Mouse (Mus musculus) embryo, embryonic 11 days (tissue): ENCODE results near the gene Kifc1.
"Not testable (repeated sequence)": the region's sequence is repeated elsewhere in the genome, so short reads cannot be mapped to it uniquely, and the experiment has no call there.

Experiments
- DNase-seq: peaks from one replicate; pipeline ENCODE4 v3.0.0-alpha.2; 2015

Gene Kifc1

DNA sequence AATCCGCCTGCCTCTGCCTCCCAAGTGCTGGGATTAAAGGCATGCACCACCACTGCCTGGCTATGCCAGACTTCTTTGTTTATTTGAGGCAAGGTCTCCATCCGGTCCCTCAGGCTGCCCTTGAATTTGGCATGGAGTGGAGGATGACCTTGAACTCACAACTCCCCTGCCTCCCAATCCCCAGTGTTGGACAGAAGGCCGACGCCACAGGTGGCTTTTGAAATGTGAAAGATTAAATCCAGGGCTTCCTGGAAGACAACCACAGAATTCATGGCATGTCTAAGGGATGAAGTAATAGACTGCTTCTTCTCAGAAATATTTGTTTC, 10.5 kb upstream of the Kifc1 start:
- no peak for DNase-seq

DNA sequence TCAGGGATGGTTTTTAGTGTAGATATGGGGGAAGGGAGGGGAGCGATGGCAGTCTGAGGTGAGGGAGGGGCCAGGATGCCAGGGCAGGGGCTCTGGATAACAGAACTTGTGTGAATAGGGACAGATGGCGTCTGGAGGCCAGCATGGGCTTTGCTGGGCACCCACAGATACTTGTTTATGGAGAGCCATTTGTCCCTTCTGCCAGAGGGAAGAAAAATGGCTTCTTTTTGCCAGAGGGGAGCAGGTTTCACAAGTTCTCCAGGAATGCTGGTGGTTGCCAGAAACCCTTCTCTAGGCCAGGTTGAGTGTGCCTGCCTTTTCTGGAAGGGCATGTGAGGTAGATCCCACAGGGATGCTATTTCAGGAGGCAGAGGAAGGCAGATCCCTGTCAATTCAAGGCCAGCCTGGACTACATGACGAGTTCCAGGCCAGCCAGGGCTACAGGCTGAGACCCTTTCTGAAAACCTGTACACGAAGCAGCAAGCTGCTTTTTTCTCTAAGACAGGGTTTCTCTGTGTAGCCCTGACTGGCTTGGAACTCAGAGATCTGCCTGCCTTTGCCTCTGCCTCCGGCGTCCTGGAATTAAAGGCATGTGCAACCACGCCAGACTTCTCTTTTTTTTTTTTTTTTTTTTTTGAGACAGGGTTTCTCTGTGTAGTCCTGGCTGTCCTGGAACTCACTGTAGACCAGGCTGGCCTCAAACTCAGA, 10.0 kb upstream of the Kifc1 start:
- no peak for DNase-seq

DNA sequence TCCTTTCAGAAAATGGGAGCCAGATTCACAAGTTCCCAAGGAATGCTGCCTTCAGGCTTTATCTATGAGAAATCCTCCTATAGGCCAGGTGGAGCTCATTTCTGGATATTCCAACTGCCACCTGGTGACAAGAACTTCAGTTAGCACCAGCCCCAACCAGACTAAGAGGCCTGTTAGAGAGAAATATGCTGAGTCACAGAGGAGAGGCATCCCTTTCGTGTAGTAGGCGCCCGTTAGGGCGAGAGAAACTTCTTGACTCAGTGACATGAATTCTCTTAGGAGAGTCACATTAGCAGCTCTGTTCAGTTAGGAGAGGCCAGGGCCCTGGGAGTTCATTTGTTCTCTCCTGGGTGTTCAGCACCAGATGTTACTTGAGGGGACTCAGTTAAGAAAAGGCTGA, 9.2 kb upstream of the Kifc1 start:
- no peak for DNase-seq

DNA sequence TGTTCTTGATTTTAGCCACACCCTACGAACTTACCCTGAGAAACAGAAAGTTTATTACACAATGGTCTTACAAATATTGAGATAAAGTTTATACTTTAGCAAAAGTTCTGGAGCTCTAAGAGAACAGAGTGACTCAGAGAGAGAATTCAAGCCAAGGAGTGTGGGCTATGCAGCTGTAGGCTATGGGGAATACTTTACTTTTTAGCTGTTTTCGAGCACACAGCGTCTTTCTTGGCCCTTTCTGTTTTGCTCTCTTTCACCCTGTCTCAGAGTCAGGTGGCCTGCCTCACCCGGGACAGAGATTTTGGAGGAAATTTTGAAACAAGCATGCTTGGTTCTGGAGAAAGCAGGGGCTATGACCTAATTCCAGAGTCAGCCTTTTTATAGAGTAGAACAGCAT, 7.7 kb upstream of the Kifc1 start:
- not testable (repeated sequence) for DNase-seq

GRCm38 (mm10) chr17:33897114-33897794, 6.8 kb upstream of the Kifc1 start:
- DNase-seq: peak; percentile 80

DNA sequence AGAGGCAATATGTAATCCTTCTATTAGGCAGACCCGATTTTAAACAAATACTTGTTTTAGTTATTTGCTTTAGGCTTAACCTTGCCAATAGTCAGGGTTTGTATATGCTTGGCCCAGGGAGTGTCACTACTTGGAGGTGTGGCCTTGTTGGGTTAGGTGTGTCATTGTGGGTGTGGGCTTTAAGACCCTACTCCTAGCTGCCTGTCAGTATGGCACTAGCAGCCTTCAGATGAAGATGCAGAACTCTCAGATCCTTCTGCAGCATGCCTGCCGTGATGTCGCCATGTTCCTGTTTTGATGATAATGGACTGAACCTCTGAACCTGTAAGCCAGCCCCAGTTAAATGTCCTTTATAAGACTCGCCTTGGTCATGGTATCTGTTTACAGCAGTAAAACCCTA, 2.5 kb upstream of the Kifc1 start:
- not testable (repeated sequence) for DNase-seq

DNA sequence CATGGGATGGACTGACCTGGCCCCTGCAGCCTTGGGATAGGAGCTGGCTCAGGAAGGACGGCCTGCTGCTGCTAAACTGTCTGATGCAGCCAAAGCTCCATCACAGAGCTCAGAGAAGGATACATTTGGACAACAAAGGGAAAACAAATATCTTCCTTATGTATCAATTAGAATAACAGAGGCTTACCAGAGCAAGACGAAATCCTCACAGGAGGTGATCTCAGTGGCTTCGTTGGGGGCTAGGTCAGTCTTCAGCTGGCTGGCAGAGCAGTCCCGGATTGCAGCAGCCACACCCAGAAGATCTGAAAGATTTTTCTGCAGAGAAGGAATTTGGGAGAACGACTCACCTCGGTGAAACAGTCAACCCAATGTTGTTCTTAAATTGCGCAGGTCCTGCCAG, 2.0 kb upstream of the Kifc1 start:
- DNase-seq: no peak

- DNase-seq: not testable (repeated sequence)
Observed at GRCm38 (mm10) chr17:33891892-33892291, 1.4 kb upstream of the Kifc1 start.

GRCm38 (mm10) chr17:33891357-33891756, 896 bp upstream of the Kifc1 start:
- DNase-seq: no peak

DNA sequence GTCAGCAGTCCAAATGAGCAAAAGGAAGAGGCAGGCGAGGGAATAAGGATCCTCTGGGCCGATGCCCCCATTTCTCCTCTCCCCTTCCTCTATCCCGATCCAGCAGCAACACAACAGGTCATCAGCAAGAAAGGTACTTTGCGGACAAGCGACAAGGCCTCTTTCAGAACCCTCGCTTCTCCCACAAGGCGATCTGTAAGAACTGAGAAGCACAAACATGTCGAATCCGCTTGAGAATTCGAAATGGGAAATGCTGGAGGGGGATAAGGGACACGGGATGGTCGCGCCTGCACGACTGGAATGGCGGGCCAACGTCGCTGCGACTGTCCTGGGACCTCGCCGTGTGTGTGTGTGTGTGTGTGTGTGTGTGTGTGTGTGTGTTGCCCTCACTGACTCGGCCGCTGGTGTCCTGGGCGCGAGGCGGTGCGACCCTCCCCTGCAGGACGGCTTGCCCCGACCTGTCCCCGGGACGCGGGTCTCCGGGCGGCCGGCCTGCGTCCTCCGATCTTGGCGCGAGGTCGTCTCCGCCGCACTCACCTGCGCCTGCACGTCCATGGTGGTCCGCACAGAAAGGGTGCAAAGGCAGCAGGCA, 424 bp downstream of the Kifc1 start:
- not testable (repeated sequence) for DNase-seq

DNA sequence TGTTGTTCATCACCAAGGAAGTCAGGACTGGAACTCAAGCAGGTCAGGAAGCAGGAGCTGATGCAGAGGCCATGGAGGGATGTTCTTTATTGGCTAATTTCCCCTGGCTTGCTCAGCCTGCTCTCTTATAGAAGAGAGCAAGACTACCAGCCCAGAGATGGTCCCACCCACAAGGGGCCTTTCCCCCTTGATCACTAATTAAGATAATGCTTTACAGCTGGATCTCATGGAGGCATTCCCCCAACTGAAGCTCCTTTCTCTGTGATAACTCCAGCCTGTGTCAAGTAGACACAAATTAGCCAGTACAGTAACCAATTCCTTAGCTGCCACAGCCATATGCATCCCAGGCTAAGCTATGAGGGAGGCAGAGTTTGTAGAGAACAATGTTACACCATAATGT, 2.2 kb downstream of the Kifc1 start:
- DNase-seq: not testable (repeated sequence)

DNA sequence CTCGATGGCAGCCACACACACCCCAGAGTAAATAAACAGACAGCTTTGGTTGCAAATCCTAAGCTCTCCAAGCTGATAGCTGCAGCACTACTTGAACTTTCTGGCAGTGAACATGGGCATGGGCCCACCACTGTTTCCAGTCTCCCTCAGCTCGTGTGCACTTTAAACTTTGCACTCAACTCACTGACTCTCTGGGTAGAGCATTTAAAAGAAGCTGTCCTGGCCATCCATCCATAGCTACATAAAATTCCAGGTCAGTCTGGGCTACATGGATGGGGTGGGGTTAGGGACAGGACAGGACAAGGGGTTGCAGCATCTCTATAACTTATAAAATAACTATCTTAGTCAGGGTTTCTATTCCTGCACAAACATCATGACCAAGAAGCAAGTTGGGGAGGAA, 2.7 kb downstream of the Kifc1 start:
- not testable (repeated sequence) for DNase-seq

- DNase-seq: not testable (repeated sequence)
Observed at GRCm38 (mm10) chr17:33884320-33884719, 6.1 kb downstream of the Kifc1 start.

DNA sequence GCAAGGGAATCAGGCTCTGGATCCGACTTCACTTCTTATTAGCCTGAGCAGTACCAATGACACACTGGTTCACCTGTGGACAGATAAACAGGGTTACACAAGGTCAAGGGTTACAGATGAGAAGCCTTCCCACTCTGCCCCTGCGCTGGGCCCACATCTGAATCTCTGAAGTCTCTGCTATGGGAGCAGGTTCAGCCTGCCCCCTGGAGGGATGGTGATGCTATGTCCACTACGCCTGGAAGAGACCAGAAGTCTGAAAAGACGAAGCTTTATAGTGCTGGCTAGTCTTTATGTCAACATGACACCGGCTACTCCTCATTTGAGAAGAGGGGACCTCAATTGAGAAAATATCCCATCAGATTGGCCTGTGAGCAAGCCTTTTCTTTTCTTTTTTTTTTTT, 14.7 kb downstream of the Kifc1 start:
- DNase-seq: peak; percentile 20

DNA sequence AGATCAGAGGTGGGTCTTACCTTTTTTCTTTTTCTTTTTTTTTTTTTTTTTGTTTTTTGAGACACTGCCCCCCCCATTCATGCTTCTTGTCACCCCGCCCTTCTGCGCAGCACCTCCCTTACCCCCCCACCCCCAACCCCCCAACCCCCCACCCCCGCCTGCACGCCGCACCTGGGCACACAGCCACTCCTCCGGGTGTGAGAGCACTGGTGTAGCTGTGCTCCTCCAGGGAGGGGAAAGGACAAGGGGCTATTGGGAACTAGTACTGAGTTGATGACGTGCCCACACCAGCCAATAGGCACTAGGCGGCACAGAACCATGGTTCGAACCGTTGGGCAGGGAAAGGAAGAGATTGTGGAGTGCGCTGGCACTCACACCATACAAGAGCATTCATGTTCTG, 16.1 kb downstream of the Kifc1 start:
- DNase-seq: no peak

- DNase-seq: not testable (repeated sequence)
Observed at GRCm38 (mm10) chr17:33873537-33873936, 16.9 kb downstream of the Kifc1 start, which contains the start of gene Gm7029. Gene Gm7029 (plus strand): TSS chr17:33873837.

GRCm38 (mm10) chr17:33865330-33866030, 25.0 kb downstream of the Kifc1 start:
- peak; percentile 54 for DNase-seq

DNA sequence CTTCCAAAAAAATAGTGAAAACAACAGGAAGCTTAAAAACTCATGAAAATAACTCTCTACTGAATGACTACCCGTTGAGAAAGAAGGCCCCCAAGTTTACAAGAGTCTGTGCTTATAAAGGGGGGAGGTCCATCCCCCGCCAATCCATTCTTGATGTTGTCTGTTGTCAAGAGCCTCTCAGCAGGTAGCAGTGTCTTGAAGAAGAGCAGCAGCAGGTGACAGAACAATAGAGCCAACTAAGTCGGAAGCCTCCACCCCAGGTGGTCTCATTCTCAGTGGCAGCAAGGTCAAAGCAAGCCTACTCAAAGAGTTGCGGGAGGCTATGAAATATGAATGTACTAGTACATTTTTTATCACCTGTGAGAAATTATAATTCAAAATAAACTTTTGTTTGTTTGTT, 32.6 kb downstream of the Kifc1 start:
- DNase-seq: no peak

DNA sequence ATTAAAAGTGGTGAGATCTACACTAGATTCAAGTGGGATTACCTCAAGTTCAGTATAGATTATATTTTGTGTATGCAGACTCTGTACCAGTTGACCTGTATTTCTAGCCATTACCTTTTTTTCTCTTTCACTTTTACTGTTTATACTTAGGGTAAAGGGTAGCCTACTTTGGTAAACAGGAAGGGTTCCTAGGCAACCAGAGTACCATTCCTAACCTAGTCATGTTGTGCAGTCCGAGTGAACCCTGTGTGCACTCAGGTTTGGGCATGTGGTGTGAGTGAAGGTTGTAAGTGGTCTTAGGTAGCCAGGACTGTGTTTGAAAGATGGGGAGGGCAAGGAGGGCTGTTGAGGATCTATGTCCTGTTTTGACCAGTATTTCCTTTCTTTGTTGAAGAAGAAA, 39.1 kb downstream of the Kifc1 start:
- no peak for DNase-seq

GRCm38 (mm10) chr17:33848139-33848538, 42.3 kb downstream of the Kifc1 start:
- DNase-seq: no peak

GRCm38 (mm10) chr17:33844196-33844595, 46.3 kb downstream of the Kifc1 start:
- DNase-seq: no peak

DNA sequence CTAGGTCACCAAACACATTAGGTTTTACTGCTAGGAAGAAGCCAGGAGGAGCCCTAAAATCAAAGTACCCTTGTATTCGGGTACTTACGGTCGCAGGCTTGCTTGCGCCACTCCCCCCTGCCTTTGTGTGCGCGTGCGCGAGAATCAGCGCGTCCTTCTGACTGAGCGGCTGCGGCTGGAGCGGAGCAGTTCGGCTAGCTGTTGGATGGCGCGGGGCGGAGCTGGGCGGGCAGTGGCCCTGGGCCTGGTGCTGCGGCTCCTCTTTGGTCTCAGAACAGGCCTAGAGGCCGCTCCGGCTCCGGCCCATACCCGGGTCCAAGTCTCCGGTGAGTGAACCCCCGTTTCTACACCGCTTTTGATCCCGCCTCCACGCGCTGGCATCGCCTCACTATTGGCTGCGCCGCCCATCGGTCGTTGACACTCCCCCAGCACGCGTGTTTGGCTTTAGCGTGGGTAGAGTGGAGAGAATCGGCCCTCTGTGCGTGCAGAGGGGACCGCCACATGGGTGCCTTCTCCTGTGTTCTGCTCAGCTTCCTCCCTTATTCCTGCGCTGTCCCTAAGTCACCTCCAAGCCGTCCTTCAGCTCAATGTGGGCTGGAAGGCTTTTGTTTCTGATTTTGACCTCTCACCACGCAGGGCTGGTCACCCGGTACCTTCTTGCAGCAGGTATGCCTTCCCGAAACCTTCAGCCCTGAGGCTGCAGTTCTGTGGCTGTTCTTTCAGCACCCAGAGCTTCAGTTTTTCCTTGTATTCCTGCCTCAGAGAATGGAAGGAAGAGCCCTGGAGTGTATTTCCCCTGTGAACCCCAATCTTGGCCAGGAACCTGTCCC, 47.3 kb downstream of the Kifc1 start, which contains the start of gene Cd320:
Gene Cd320 (plus strand): TSS at position 126 of the 830 bp plus-strand sequence.
- peak; percentile 95 for DNase-seq

- no peak for DNase-seq
Observed at GRCm38 (mm10) chr17:33829561-33829960, 60.9 kb downstream of the Kifc1 start.
